Mouse (Mus musculus): Measurements from ENCODE around the gene Zfp462.

DNA sequence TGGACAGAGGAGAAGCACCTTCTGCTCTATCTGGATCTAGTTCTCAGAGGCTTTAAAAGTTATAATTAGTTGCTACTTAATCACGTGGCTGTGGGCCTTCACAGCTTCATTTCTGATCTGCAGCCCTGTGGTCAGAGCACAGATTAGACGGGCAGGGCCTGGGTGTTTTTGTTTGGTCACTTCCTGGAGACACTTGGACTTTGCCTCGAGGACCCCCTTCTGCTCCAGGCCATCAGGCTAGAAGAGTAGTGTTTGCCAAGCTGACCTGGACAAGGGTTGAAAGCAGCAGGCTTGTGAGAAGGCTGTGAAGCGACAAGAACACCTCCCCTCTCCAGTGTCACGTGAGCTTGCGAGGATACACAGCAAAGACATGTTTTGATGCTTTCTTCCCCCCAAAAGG lies 58.3 kb downstream of the Zfp462 start:
- TF ChIP-seq CTCF (IDR thresholded peaks at IDR 0.05; ENCODE audit: extremely low read depth, insufficient read depth, low read length) (no peak), POLR2A (IDR thresholded peaks at IDR 0.05; ENCODE audit: extremely low read depth, insufficient read depth, low read length) (no peak)
